Mouse (Mus musculus) lung, adult 2 months (tissue): ENCODE data around the gene Stx11.

Source experiments
- CTCF ChIP-seq: fragments of 200-500 bp; IDR thresholded peaks from 2 replicates; pipeline ENCODE4 v1.5.1; 2011; ENCODE audit warnings: mild to moderate bottlenecking, low read length, control low read depth; ENCODE audit not compliant: insufficient read depth
- POLR2A ChIP-seq: fragments of 200-500 bp; IDR thresholded peaks from 2 replicates; pipeline ENCODE4 v1.6.1; 2011; ENCODE audit warnings: low read depth, mild to moderate bottlenecking, control low read depth, low read length, borderline replicate concordance; ENCODE audit errors: extremely low read depth

GRCm38 (mm10) chr10:12963362-12964147, 543 bp downstream of the Stx11 start:
- TF ChIP-seq POLR2A: no peak
- TF ChIP-seq CTCF: no peak
